Mouse (Mus musculus) erythroblast, embryonic 14.5 days (primary cell): ENCODE results near the gene Hist1h1d. TPM values are rescaled to one million over a fixed set of nuclear protein-coding genes. Genes with fewer than 3 reads are reported as not detected.

ENCODE experiments used
- H3K27me3 ChIP-seq: 2 replicates; pipeline ENCODE4 v1.6.1; 2012; ENCODE audit warnings: inconsistent platforms; ENCODE audit not compliant: control insufficient read depth
- H3K36me3 ChIP-seq: 2 replicates; pipeline ENCODE4 v1.6.1; 2012; ENCODE audit warnings: mild to moderate bottlenecking, inconsistent platforms; ENCODE audit not compliant: control insufficient read depth
- H3K4me1 ChIP-seq: 2 replicates; pipeline ENCODE4 v1.6.1; 2012; ENCODE audit warnings: inconsistent platforms; ENCODE audit not compliant: control insufficient read depth
- H3K4me3 ChIP-seq: replicated peaks from 2 replicates; pipeline ENCODE3; 2012; ENCODE audit warnings: moderate library complexity, mild to moderate bottlenecking, inconsistent platforms
- H3K9me3 ChIP-seq: 2 replicates; pipeline ENCODE4 v1.6.1; 2012; ENCODE audit warnings: low read length, inconsistent platforms, mixed read lengths; ENCODE audit not compliant: control insufficient read depth
- GATA1 ChIP-seq: IDR thresholded peaks from 2 replicates; pipeline ENCODE4 v1.6.1; 2012; ENCODE audit warnings: low read length, inconsistent platforms, mixed read lengths
- TAL1 ChIP-seq: IDR thresholded peaks from 3 replicates; pipeline ENCODE4 v1.6.1; 2012; ENCODE audit warnings: low read length, inconsistent platforms, mixed read lengths
- polyA plus RNA-seq: library from polyadenylated mRNA; stranded (reverse); fragments of >175 nt; gene quantifications from 2 replicates; pipeline ENCODE4 v1.2.3, GENCODE M21; 2012

The Hist1h1d gene
- polyA plus RNA-seq, 1 experiment, result 0.95 TPM

DNA sequence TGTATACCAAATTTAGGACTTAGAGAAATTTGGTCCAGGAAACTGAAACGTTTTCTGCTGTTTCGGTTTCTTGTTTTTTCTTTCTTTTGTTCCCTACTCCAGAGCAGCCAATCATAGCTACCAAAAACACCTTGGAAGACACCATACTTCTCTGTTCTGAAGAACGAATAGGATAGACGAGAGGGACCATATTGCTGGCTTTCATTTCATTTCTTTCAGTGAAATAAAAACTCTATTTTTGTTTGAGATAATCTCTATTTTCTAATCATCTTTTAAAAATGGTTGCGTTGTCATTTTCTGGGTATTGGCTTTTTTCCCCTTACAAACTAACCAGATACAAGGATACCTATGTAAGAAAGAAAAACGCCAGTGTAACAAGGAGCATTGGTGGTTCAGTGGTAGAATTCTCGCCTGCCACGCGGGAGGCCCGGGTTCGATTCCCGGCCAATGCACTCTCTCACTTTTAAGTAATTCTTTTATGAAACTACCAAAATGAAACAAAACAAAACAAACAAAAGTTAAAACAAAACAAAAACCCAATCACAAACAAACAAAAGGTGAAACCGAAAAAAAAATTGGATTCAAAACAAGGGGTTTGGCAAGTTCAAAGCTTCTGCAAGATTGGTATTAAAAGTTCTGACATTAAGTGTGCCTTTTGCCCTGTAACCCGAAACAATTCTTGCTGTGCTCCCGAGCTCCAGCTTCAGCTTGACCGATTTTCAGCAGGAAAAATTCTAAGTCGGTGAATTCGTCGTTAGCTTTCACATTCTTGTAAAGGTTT lies 36.0 kb upstream of the Hist1h1d start:
- peak overlapping the region; percentile 71 for H3K4me3 ChIP-seq
- H3K9me3 ChIP-seq, result no peaks in the 10 kb centered on the region
- no peaks in the 10 kb centered on the region for H3K36me3 ChIP-seq
- TF ChIP-seq GATA1 (no peak), TAL1 (no peak)
- peaks cover 43% of the 10 kb centered on the region for H3K4me1 ChIP-seq
- H3K27me3 ChIP-seq, result no peaks in the 10 kb centered on the region

DNA sequence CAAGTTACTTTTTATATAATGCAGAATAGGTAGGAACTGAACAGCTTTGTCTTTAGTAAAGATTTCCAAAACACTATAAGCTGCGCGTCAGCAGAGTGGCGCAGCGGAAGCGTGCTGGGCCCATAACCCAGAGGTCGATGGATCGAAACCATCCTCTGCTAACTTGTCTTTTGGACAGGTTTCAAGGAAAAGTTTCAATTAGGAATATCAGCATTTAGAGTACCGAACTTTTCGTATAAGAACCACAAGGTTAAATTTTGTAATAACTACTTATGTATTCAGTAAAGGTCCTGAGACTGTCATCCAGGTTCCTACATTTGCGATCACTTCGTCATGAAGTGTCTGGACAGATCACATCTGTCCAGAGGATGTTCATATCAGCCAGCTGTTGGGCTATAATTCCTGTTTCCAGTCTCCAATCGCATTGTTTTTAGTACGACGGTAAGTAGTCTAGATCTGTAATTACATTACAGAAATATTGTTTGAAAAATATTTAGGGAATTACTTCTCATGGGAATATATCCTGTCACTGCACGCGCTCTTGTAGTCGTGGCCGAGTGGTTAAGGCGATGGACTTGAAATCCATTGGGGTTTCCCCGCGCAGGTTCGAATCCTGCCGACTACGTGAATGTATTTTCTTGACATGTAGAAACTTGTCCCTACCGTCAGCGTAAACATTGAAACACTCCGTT lies 35.3 kb upstream of the Hist1h1d start:
- H3K9me3 ChIP-seq, result no peaks in the 10 kb centered on the region
- H3K27me3 ChIP-seq, result no peaks in the 10 kb centered on the region
- no peak for TF ChIP-seq TAL1
- no peak for TF ChIP-seq GATA1
- no peaks in the 10 kb centered on the region for H3K36me3 ChIP-seq
- H3K4me1 ChIP-seq, result peaks cover 42% of the 10 kb centered on the region
- peak overlapping the region; percentile 71 for H3K4me3 ChIP-seq

DNA sequence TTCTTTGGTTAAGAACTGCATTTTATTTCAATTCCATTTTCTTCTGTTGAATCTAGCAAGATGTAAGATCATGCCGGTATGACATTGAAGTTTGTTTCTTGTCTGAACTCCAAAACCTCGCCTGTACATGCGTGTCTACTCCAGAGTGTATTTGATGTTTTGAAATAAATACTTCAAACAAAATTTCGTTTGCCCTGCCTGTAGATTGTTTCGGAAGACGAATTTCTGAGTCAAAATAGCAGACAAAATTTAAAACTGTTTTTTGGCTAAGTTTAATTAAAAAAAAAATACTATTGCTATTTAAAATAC lies 34.8 kb upstream of the Hist1h1d start:
- H3K9me3 ChIP-seq, result no peaks in the 10 kb centered on the region
- peak overlapping the region; percentile 71 for H3K4me3 ChIP-seq
- TF ChIP-seq TAL1 (no peak), GATA1 (no peak)
- no peaks in the 10 kb centered on the region for H3K36me3 ChIP-seq
- H3K4me1 ChIP-seq, result peaks cover 42% of the 10 kb centered on the region
- H3K27me3 ChIP-seq, result no peaks in the 10 kb centered on the region

DNA sequence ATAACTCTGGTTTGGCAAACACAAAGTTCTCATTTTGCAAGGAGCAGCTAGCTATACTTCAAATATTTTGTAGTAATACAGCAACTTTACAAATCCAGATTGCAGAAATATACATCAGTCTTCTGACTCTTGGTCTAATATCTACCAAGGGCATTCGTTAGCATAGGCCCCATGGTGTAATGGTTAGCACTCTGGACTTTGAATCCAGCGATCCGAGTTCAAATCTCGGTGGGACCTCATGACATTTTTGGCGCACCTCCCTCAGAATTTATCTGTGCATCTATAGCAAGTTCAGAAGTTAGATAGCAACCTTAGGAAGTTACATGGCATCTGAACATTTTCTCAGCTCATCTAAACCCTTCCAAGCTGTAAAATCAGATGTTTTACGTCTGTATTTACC lies 34.2 kb upstream of the Hist1h1d start:
- H3K4me1 ChIP-seq, result peaks cover 38% of the 10 kb centered on the region
- TF ChIP-seq TAL1, result no peak
- peak; percentile 89 for TF ChIP-seq GATA1

DNA sequence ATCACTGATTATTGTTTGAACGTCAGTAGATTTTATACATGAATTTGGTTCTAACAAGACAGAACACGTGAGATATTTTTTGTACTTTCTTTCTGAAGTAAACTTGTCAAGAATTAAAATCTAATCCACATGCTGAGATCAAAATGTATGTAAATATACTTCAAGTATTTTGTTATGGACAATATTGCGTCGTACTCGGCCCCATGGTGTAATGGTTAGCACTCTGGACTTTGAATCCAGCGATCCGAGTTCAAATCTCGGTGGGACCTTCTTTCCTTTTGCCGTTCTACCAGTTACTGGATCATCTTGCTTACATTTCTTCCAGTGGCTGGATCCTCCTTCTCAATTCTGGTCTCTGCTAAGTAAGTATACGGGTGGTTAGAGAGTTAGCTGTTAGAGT lies 33.6 kb upstream of the Hist1h1d start:
- H3K4me1 ChIP-seq, result peaks cover 42% of the 10 kb centered on the region

More for the DNA sequence above, 34.2 kb upstream of the Hist1h1d start:
- Histone ChIP-seq H3K27me3 (no peaks in the 10 kb centered on the region), H3K36me3 (no peaks in the 10 kb centered on the region), H3K9me3 (no peaks in the 10 kb centered on the region), H3K4me3 (peak overlapping the region; percentile 71)

DNA sequence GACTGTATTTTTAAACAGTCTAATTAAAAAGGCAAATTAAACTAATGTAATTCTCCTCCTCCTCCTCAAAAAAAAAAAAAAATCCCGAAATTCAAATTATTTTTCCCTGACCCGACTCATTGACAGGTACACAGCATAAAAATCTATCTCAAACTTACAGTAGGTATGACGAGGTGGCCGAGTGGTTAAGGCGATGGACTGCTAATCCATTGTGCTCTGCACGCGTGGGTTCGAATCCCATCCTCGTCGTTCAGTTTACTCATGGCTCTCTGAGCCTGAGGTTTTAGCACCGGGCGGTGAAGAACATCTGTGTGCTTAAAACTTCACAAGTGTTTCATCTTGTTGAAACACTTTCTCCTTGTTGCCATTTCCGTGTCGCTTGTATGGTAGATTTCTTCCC lies 31.4 kb upstream of the Hist1h1d start:
- H3K4me3 ChIP-seq, result peak overlapping the region; percentile 56
- no peak for TF ChIP-seq GATA1
- no peak for TF ChIP-seq TAL1

More for the DNA sequence above, 33.6 kb upstream of the Hist1h1d start:
- no peaks in the 10 kb centered on the region for H3K36me3 ChIP-seq
- no peak for TF ChIP-seq TAL1
- H3K27me3 ChIP-seq, result no peaks in the 10 kb centered on the region
- H3K4me3 ChIP-seq, result peak overlapping the region; percentile 71
- H3K9me3 ChIP-seq, result no peaks in the 10 kb centered on the region

DNA sequence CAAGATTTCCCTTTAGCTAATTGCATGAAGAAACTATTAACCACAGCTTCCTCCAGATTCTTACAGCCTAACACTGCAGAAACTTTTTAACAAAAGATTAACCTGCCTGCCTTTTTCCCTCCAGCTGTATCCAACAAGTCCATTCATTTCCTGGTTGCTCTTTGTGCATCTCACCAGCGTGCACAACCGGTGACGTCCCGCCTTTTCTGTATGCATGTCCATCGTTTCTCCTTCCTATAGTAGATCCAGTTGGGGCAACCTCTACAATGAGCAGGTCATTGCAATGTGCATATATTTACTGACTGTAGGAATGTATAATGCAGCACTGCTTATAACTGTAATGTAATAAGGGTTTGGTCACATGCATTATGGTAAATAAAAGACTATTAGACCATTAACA lies 29.1 kb upstream of the Hist1h1d start:
- Histone ChIP-seq H3K4me1 (peaks cover 61% of the 10 kb centered on the region), H3K9me3 (no peaks in the 10 kb centered on the region), H3K4me3 (no peak overlapping the region), H3K27me3 (no peaks in the 10 kb centered on the region), H3K36me3 (no peaks in the 10 kb centered on the region)
- TF ChIP-seq GATA1 (no peak), TAL1 (no peak)

More for the DNA sequence above, 31.4 kb upstream of the Hist1h1d start:
- Histone ChIP-seq H3K36me3 (no peaks in the 10 kb centered on the region), H3K9me3 (no peaks in the 10 kb centered on the region), H3K4me1 (peaks cover 57% of the 10 kb centered on the region), H3K27me3 (no peaks in the 10 kb centered on the region)

DNA sequence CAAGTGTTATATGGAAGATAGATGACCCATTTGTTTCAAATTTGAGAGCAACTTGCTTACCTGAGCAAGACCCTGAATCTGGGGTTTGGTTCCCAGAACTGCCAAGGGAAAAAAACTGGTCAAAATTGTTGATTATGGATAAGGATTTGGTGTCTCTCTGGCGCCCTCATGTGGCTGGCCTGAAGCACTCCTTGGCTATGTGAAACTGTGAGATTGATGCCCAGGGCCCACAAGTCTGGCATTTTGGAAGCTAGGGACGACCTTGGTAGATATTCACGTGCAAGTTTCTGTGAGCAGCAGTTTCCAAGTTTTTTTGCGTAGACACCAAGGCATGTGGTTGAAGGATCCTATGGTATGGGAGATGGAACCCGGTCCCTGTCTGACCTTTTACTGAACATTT lies 28.4 kb upstream of the Hist1h1d start:
- no peaks in the 10 kb centered on the region for H3K9me3 ChIP-seq
- H3K4me3 ChIP-seq, result no peak overlapping the region
- no peaks in the 10 kb centered on the region for H3K36me3 ChIP-seq
- peaks cover 62% of the 10 kb centered on the region for H3K4me1 ChIP-seq
- no peaks in the 10 kb centered on the region for H3K27me3 ChIP-seq
- TF ChIP-seq GATA1 (no peak), TAL1 (no peak)

DNA sequence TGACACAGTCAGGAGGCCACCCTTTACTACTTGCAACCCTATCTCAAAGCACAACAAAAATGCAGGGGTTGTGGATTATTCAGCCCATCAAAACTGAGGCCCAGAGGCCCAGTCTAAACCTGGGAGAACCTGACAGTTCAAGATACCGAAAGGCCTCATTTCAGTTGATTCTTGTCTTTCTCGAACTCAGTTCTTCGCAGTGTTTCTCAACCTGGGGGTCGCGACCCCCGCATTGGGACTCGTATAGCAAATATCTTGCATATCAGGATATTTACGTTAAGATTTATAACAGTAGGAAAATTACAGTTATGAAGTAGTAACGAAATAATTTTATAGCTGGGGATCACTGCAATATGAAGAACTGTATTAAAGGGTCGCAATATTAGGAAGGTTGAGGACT lies 27.2 kb upstream of the Hist1h1d start:
- Histone ChIP-seq H3K27me3 (no peaks in the 10 kb centered on the region), H3K4me1 (peaks cover 54% of the 10 kb centered on the region), H3K4me3 (peak overlapping the region; percentile 59), H3K9me3 (no peaks in the 10 kb centered on the region), H3K36me3 (no peaks in the 10 kb centered on the region)
- TF ChIP-seq TAL1 (no peak), GATA1 (no peak)
